Mouse (Mus musculus) G1E (cell line): ENCODE measurements around the gene Sele.

Experiments used
- CTCF ChIP-seq: IDR thresholded peaks from 2 replicates; pipeline ENCODE4 v1.5.1; 2012; ENCODE audit warnings: low read depth, low read length, inconsistent platforms, mixed read lengths
- GATA1 ChIP-seq: IDR thresholded peaks from 2 replicates; pipeline ENCODE4 v1.6.1; 2012; ENCODE audit warnings: borderline replicate concordance, low read length, inconsistent platforms, mixed read lengths

DNA sequence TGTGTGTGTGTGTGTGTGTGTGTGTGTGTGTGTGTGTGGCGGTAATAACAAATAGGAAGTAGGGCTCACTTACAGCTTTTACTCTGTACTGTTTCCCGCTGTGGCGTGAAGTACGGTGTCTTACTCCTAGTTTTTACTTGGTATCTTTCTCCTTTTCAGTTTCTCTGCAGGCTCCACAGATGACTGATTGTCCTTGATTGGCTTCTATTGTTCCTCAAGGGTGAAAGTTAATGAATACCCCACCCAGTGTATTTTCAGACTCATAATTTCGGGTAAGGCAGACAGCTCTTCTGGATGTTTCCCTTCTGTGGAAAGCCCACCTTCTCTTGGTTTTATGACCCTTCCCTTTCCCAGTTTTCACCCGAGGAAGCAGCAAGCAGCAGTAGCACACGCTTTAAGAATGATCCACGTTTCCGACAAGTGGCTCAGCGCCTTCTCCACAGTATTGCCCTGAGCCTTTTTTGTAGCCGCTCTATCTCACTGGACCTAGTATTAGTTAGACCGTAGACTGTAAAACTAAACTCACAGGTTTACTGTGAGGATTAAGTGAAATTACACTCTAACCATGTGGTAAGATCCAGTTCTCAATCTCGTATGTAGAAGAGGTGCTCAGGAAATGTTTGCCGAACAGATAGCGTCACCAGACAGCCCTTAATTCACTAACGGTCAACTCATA, 29.7 kb upstream of the Sele start:
- TF ChIP-seq CTCF: no peak
- no peak for TF ChIP-seq GATA1
